Mouse (Mus musculus) bone marrow, adult 2 months (tissue): ENCODE results near the gene Atp9a.

ENCODE experiments used
- CTCF ChIP-seq: fragments of 200-500 bp; IDR thresholded peaks from 2 replicates; pipeline ENCODE4 v1.5.1; 2011; ENCODE audit warnings: low read length, control low read depth; ENCODE audit not compliant: control insufficient read depth, insufficient read depth
- POLR2A ChIP-seq: fragments of 200-500 bp; IDR thresholded peaks from 2 replicates; pipeline ENCODE4 v1.6.1; 2011; ENCODE audit warnings: low read depth, mild to moderate bottlenecking, control low read depth, low read length, borderline replicate concordance; ENCODE audit not compliant: control insufficient read depth

DNA sequence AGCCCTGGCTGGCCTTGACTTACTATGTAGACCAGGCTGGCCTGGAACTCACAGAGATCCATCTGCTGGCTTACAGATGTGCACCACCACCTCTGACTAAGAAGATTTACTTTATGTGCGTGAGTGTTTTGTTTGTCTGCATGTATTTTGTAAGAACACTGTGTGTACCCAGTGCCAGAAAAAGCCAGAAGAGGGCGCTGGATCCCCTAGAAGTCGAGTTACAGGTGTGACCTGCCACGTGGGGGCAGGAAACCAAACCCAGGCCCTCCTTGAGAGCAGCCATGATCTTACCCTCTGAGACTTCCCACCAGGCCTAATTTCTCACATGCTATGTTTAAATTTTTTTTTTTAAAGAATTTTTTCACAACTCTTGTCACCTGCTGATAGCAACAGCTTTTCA is 22.5 kb downstream of the Atp9a start:
- TF ChIP-seq CTCF (no peak), POLR2A (no peak)
